Mouse (Mus musculus) heart, adult 2 months (tissue): ENCODE data around the gene Gpr107.

Experiments
- CTCF ChIP-seq: fragments of 200-600 bp; IDR thresholded peaks from 2 replicates; pipeline ENCODE4 v1.8.1; 2022; ENCODE audit warnings: antibody characterized with exemption, mild to moderate bottlenecking, moderate library complexity
- POLR2A ChIP-seq: fragments of 200-500 bp; IDR thresholded peaks from 2 replicates; pipeline ENCODE4 v1.6.1; 2011; ENCODE audit warnings: mild to moderate bottlenecking, low read depth, low read length, control low read depth; ENCODE audit not compliant: insufficient read depth

- no peak for TF ChIP-seq CTCF
- TF ChIP-seq POLR2A, result no peak
These were observed 54.1 kb downstream of the Gpr107 start for GRCm38 (mm10) chr2:31206211-31206610.
